Mouse (Mus musculus): ENCODE data around the gene Twsg1.
"Not testable (repeated sequence)": the region's sequence is repeated elsewhere in the genome, so short reads cannot be mapped to it uniquely, and the experiment has no call there.

The Twsg1 gene

DNA sequence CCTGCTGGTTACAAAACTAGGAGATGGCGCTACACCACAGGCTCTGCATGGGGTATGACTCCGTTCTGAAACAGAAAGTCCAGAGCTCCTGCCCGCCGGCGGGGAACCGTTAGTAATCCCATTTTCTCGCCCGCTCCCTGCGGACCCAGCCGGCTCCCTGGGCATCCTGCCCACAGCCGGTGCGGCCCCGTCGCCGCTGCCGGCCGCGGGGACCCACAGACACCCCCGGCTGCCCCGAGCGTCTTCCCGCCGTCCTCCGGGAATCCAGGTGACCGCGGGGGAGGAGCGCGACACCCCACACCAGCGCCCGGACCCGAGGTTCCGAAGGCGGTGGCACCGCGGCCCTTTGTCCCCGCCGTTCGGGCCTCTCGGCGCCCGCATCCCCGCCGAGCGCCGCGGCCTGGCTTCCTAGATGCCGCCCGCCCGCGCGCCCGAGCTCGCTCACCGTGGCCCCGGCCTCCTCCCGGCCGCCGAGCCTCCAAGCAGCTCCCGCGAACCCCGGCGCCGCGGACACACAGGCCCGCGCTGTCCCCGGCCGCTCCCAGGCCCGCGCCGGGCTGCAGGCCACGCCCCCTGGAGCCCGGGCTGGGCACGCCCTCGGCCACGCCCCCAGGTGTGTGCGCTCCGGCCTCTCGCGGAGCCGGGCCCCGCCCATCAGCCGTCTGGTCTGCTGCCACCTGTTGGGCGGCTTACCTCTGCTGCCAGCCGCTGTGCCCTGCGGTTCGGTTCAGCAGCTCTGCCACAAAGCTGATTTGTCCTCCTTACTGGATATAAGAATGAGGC lies at the start of gene Twsg1:
Twsg1 (minus strand) TSS at position 605 of the 783 bp plus-strand sequence.
- DNase-seq (ENCODE audit: low spot score): peak; percentile 95

DNA sequence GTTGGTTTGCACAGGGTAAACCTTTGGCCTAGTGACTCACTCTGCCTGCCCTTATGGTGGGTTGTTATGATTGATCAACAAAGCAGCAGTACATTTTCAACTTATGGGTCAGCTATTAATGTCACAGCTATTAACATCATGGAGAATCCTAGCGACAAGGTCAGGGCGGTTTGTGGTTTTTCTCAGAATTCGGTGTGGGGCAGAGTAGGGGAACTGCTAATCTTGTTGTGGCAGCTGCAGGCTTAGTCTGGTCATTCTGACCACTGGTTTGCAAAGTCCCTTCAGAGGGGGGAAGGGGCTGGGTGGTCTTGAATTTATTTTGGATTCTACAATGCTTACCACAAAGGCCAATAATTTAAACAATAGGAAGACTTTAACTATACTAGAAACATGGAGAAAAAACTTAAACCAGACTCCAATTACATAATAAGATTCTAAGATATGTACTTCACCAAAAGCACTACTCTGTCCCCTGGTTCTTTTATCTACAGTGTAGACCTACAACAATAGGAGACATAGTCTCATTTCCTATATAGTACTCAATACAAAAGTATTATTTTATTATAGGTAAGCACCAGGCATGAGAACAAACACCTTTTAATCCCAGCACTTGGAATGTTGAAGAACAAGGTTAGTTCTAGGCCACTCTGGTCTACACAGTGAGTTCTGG lies 37.3 kb upstream of the Twsg1 start:
- no peak for DNase-seq (ENCODE audit: low spot score)

DNA sequence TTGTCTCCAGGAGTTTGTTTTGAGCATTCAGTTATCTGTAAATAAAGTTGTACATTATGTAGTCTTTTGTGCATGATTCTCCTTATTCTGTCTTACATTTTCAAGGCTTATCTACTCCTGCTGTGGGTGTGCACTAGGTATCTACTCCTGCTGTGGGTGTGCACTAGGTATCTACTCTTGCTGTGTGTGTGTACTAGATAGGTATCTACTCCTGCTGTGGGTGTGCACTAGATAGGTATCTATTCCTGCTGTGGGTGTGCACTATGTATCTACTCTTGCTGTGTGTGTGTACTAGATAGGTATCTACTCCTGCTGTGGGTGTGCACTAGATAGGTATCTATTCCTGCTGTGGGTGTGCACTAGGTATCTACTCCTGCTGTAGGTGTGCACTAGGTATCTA lies 25.7 kb upstream of the Twsg1 start:
- not testable (repeated sequence) for DNase-seq (ENCODE audit: low spot score)

DNA sequence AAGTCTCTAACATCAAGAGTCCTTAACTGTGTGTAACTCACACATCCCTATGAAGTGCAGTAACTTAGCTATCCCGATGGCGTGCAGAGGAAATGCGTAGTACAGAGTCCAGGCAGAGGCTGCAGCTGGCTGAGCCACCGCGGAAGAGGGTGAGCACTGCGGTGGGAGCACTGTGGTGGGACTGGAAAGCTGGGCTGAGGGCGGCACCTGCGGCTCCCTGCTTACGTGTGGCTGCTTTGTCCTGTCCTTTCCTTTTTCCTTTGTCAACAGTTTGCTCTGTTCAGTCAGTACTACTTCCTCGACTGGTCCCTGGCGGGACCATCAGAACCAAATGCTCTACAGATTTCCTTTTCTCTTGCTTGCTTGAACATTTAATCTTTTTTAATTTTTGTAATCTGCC lies 16.7 kb upstream of the Twsg1 start:
- DNase-seq (ENCODE audit: low spot score): no peak

DNA sequence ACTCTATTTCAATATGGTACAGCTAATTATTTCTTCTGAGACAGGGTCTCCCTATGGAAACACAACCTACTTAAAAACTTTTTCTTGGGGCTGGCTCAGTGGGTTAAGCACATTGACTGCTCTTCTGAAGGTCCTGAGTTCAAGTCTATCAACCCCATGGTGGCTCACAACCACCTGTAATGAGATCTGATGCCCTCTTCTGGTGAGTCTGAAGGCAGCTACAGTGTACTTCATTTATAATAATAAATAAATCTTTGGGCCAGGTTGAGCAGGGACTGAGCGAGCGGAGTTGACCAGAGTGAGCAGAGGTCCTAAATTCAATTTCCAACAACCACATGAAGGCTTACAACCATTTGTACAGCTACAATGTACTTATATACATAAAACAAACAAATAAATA lies 11.2 kb upstream of the Twsg1 start:
- DNase-seq (ENCODE audit: low spot score): no peak

DNA sequence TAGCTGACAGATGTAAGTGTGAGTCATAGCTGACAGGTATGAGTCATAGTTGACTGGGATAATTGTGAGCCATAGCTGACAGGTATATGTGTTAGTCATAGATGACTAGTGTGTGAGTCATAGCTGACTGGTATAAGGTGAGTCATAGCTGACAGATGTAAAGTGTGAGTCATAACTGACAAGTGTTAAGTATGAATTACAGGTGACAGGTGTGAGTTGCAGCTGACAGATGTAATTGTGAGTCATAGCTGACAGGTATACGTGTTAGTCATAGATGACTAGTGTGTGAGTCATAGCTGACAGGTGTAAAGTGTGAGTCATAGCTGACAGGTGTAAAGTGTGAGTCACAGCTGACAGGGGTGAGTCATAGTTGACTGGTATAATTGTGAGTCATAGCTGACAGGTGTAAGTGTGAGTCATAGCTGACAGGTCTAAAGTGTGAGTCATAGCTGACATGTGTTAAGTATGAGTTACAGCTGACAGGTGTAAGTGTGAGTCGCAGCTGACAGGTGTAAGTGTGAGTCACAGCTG lies 10.6 kb upstream of the Twsg1 start:
- no peak for DNase-seq (ENCODE audit: low spot score)

DNA sequence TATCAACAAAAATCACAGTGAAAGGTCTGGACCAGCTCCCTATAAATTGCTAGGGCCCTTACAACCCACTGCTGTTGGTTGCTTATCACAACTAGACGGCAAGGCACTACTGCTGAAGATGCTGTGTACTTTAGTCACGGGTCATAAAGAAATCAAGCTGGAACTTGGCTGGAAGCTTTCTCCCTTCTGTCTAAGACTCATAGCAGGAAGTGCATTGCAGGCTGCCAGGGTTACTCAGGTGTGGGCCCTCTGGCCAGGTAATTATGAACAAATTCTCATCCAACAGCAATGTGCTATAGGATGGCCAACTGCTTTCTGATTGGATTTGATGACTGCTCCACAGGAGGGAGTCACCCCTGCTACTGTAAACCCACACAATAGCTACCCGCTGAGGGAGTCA lies 8.0 kb upstream of the Twsg1 start:
- DNase-seq (ENCODE audit: low spot score): no peak

DNA sequence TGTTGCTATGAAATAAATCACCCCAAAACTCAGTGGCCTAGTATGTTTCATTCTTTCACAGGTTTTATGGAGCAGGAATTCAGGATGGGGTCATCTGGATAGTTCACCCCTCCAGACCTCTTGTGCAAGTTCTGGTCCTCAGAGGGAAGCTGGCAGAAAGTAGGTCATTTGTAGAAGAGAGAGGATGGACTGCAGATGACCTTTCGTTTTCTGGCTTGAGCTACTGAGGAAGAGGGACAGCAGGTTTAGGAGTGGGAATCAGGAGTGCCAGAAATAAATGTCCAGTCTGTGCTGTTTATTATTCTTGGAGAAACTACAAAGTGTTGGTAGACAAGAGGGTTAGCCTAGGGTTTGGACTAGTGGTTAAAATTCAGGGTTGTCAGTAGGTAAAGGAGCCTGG lies 7.3 kb upstream of the Twsg1 start:
- no peak for DNase-seq (ENCODE audit: low spot score)

DNA sequence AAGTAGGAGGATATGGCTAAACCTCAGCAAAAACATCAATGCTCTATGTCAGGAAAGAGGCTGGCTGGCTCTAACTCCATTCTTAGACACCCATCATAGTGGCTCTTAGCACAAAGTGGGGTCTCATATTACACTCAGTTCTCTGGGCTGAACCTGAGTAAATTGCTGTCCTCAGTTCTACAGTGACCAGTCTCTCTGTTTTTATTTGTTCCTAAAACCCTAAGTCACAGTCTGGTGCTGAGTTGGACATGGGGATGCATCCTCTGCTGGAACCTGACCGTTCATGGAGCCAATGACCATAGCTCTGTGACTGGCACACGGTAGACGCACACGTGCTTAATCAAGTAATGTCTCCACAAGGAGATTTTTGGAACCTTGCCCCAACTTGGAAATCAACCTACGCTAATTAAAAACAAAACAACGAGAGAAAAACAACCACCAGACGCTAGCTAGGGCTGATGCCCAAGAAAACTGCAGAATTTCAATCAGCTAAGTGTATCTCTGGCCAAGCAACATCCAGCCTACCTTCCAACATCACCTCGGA lies 6.8 kb upstream of the Twsg1 start:
- no peak for DNase-seq (ENCODE audit: low spot score)

DNA sequence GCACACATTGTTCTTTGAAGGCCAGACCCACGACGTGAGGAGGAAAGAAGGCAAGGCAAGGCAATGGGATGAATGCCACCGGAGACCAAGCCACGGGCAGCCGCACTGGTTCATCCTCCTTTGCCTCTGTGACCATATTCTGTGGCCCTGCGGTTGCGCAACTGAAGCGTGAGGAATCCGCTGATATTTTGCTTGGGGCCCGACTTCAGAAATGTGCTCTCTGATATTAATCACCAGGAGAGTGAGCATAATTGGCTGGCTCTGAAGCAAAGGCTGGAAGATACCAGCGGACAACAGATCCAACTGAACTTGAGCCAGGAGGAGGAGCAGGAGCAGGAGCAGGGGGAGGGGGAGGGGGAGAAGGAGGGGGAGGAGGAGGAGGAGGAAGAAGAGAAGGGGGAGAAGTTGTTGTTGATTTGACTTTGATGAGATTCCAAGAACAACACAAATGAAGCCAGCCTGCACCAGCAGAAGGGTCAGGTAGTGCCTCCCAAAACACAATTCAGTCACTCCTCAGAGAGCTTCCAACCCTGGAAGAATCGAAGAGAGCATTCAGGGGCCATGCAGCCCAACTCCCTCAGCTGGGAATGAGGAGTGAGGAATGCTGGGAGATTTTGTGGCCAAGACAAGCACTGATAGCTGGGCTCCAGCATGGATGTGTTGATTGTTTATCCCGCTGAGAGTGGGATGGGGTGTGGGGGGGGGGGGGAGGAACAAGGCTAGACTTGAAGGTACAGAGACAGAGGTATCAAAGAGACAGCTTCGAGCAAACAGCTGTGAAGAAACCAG lies 6.2 kb upstream of the Twsg1 start:
- peak; percentile 57 for DNase-seq (ENCODE audit: low spot score)

DNA sequence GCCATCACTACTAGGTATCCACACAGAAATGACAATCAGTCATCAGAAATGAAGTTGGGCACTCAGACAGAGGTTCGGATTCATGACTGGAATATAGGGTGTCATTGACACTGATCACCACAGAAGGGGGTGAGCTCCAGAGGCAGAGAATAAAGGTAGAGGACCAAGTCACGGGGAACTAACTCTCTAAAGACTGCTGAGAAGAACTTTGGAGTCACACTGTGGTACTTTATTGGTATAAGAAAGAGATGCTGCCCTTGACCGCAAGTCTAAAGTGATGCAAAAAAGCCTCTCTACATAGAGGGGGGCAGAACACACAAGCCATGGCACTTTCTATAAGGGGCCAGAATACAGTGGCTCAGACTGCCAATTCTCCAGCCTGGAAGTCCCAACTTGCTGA lies 5.1 kb upstream of the Twsg1 start:
- DNase-seq (ENCODE audit: low spot score): no peak

DNA sequence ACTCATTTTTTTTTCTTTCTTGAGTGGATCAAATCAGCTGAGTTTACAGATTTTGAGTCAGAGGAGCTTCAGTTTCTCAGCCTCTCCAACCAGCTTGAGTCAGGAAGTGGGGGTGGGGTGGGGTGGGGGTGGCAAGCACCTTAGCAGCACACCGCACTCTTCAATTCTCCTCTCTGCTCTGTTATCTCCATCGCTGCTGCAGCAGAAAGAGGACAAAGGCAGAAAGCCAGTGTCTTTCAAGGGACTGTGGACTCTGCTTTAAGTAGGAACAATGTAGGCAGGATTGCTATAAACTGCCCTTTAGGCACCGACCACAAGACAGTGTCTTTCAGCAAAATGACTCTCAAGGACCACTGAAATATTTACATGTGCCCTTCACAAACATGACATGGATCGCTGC lies 2.9 kb upstream of the Twsg1 start:
- no peak for DNase-seq (ENCODE audit: low spot score)

DNA sequence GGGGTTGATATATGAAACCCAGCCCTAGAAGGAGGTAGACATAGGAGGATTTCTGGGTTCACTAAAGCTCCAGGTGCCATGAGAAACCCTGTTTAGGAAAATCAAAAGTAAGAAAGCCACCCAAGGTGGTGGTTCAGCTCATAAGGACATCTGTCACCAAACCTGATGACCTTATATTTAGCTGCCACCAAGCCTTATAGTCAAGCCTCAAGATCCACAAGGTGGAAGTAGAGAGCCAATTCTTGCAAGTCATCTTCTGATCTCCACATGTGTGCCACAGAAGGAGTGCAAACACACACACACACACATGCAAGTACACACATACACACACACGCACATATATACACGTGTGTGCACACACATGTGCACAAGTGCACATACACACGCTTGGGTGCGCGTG lies 1.1 kb upstream of the Twsg1 start:
- no peak for DNase-seq (ENCODE audit: low spot score)

DNA sequence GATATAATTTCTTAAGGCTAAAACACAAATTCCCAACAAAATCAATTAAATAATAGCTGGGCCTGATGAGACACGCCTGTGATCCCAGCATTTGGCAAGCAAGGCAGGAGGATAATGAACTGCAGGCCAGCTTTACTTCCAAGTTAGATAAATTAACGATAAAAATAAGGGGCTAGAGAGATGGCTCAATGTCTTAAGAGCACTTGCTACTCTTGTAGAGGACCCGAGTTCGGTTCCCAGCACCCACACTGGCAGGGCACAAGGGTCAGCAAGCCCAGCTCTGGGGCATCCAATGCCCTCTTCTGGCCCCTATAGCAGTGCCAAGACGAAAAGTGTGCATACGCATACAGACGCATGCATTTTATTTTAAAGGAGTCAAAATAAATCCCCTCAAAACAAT lies 843 bp downstream of the Twsg1 start:
- no peak for DNase-seq (ENCODE audit: low spot score)

DNA sequence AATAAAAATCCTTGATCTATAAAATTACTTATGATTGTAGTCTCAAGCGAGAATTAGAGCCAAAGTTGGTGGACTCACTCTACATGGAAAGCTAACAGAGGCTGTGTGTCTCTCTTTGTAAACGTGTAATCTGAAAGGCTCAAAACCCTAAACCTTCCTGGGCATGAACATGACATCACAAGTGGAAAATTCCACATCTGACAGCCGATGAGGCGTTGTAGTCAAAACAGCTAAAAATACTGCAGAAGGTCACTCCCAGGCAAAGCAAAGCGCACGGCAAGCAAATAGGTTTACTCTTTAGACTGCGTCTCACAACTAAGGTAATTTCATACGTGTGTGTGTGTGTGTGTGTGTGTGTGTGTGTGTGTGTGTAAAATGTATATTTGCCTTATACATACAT lies 3.7 kb downstream of the Twsg1 start:
- DNase-seq (ENCODE audit: low spot score): peak; percentile 50

DNA sequence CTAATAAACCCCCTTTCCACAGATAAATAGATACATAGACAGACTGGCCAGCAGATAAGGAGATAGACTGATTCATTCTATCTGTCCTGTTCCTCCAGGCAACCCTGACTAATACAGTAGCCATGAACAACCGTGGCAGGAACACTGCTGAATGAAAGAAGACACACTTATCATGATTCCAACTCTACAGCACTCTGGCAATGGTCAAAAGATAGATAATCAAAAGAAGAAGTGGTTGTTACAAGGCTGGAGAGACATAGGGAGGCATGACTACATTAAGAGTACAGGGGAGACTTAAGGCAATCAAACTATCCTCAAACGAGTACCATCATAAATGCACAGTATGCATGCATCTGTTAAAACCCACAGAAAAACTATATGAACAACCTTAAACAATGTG lies 5.6 kb downstream of the Twsg1 start:
- DNase-seq (ENCODE audit: low spot score): no peak

DNA sequence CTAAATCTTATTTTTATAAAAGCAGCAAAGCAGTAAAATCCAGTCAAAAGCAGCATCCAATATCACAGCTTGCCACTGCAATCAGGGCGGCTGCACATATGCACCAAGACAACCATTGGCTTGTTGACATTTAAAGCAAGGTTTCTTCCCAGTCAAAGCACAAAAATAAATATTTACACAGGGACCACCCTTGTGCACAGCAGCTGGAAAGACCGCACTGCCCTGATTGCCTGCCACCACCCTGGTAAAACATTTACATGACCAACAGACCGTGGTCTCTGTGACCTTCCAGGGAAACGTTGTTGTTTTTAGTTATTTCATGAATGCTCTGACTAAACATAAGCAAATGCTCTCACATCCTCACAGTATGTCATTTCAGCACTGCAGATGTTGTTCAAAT lies 8.6 kb downstream of the Twsg1 start:
- no peak for DNase-seq (ENCODE audit: low spot score)

DNA sequence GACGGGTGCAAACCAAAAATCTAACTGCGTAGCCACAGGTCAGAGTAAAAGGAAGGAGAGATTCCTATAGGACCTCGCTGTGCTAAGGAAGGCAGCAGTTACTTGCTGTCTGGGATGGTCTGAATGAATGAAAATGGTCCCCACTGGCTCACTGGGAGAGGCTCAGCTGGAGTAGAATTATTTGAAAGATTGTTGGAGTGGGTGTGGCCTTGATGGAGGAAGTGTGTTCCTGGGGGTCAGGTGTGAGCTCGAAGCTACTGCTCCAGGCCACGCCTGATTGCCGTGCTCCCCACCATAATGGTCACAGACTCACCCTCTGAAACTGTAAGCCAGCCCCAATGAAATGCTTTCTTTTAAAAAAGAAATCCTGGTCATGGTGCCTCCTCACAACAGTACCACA lies 9.8 kb downstream of the Twsg1 start:
- DNase-seq (ENCODE audit: low spot score): no peak

DNA sequence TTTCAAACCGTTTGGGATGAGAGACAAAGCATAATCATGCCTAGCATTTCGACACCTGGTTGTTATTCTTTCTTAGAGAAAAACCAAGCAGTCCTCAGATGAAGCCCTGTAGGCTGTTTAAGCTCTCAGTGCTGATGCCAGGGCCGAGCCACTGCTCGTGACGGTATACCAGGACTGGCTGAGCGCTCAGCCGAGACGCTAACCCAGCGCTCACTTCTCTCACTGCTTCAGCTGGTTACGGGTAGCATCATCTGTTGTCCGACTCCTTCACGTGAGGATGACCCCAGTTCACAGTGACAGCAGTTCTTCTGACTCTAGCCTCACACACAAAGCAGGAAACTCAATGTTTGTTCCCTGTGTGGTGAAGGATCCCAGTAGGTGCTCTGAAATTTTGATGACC lies 10.8 kb downstream of the Twsg1 start:
- DNase-seq (ENCODE audit: low spot score): no peak

DNA sequence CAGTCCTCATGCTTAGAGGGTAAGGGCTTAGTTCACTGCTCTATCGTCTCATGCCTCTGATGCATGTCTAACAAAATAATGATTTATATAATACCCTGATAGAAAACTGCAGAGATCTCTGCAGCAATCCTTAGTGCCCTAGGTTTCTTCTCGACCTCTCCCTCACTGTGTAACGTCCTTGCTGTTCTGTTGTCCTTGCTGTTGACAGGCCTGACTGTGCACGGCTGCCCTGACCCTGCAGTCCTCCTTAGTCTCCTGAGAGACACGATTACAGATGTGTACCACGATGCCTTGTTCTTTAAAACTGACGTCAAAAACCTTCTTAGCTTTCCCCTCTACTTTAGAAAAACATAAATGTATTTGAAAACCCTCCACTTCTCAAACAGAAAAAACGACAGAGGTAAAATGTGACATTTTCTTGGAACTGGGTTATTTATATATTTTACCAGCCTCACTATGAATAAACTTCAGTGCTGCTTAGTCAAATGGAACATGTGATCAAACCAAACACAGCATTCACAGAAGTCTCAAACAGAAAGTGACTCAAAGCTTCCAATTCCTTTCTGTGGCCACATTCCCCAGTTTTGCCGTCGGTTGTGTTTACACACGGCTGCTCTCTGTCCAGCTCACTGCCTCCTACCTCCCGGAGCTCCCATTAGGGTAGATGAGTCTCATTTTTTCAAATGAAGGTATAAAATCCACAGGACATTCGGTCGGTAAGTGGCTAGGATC lies 11.4 kb downstream of the Twsg1 start:
- DNase-seq (ENCODE audit: low spot score): no peak

DNA sequence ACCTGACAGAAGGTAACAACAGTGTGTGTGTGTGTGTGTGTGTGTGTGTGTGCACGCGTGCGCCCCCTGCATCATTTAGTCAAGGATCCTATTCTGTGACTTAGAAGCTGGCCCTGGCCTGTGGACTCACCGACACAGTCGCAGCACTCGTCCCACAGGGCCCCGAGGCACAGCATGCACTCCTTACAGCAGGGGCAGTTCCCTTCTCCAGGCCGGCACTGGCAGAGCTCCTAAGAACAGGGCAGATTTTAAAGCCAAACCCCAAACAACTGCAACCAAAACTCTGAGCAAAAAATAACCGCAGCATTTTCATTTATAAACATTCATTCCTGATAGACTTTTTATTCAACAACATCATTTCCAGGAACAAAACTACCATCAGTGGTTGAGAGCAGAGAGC lies 13.4 kb downstream of the Twsg1 start:
- no peak for DNase-seq (ENCODE audit: low spot score)

DNA sequence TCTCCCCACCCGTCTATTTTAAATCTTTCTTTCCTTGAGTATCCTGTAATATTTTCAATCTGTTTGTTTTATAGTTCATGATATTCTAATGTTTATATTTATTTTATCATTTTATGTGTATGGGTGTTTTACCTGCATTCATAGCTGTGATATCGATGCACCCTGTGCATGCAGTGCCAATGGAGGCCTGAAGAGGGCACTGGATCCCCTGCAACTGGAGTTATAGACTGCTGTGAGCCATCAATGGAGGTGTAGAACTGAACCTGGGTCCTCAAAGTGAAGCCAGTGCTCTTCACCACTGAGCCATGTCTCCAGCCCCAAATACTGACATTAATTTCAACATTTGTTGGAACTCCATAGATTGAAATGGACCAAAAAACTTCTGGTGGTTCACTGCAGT lies 17.3 kb downstream of the Twsg1 start:
- no peak for DNase-seq (ENCODE audit: low spot score)

All from lung, postnatal 25 days (tissue).